Mouse (Mus musculus) ES-Bruce4 (cell line): ENCODE results near the gene Irs2.

Source experiments
- CTCF ChIP-seq: IDR thresholded peaks from one replicate; pipeline ENCODE4 v1.8.1; 2011; ENCODE audit warnings: low read depth, low read length
- EP300 ChIP-seq: IDR thresholded peaks from 2 replicates; pipeline ENCODE4 v1.6.1; 2011; ENCODE audit warnings: low read depth, low read length; ENCODE audit not compliant: insufficient read depth
- POLR2A ChIP-seq: IDR thresholded peaks from one replicate; pipeline ENCODE4 v1.8.1; 2011; ENCODE audit warnings: low read length; ENCODE audit not compliant: insufficient read depth

DNA sequence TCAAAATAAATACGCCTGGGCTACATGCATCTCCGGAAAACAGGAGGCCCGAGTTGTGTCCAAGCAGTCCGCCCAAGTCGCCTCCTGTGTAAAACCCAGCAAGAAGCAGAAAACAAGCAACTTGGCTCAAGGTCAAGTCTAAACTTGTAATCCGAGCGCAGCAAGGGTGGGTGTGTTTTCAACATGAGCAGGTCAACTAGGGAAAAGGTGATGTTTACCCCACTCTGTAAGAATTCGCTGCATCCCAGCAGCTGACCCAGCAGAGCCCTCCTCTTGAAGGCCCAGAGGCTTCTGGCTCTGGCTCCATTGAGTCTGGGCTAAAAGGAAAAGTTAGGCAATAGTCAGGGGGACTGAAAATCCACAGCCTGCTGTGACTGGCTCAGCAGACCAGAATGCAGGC is 73.0 kb downstream of the Irs2 start:
- TF ChIP-seq CTCF: no peak
- no peak for TF ChIP-seq POLR2A
- TF ChIP-seq EP300: no peak
